Mouse (Mus musculus) heart, embryonic 11.5 days (tissue): ENCODE results near the gene Snx7. TPM values are rescaled to one million over a fixed set of nuclear protein-coding genes. Genes with fewer than 3 reads are reported as not detected.

Experiments used
- microRNA-seq: library from miRNA; unstranded; fragments of <30 nt; microRNA quantifications from one replicate; pipeline ENCODE4, GENCODE M21; 2016; ENCODE audit warnings: borderline number of aligned reads
- polyA plus RNA-seq: library from polyadenylated mRNA; unstranded; fragments of >200 nt; fragmentation: Nextera tagmentation; extraction: Ambion mirVana; gene quantifications from 2 replicates; pipeline ENCODE4 v1.2.1, GENCODE M21; 2014

Gene Snx7
- polyA plus RNA-seq, 1 experiment from 2014 or later = 38.4 TPM

Small RNA genes lying within 50 kb of the gene (microRNA-seq; reads per million reads assigned to microRNA genes)
- gene Gm24811 = not detected
